Comparison of ENCODE assay signal across 9 mouse cellular contexts in the genomic region with DNA sequence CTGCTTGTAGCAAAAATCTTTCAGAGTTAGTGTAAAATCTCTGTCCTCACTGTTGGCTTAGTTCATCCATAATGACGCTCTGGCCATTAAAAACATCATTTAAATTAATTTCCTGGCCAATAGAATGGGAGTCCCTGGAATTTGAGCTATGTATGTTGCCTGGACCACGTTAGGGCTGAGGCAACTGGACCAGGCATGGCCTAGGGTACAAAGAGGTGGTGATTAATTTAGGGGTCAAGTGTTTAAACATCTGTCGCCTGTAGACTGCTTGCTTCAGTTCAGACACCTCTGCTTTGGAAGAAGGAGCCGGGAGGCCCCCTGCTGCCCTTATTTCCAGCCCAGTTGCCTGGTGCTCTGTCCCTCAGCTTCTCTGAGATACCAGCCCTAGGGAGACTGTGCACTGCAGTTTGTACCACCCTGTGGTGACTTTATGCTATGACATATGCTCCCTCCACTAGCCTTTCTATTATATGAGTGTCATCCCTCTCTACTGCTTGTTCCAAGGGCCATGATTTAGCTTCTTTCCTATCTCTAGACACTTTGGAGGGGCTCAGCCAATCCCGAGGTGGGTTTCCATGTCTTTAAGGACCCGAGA.
DNase-seq lines count a peak whose midpoint lies in the region; ATAC-seq and TF ChIP-seq lines count a peak whose summit lies in the region.
"Had no signal": no experiment of that assay in that cellular context is flagged by ENCODE, and none has a peak within 500 bp of the region (broad histone marks: within the 10 kb centered on the region; RNA-seq: fewer than 3 reads in every experiment).

No protein-coding gene starts in this region.

- intact Hi-C loops in heart, postnatal 10 days (cut with DNase I): no loop called here

- H3K4me3 ChIP-seq in C2C12 (ENCODE audit: insufficient read depth, poor library complexity, severe bottlenecking): no peak overlapping the region
- no peak overlapping the region for H3K4me3 ChIP-seq in limb, embryonic 12.5 days (replicated peaks)
- H3K4me3 ChIP-seq: stomach, embryonic 15.5 days had no signal

- H3K79me2 ChIP-seq in C2C12 (ENCODE audit: control insufficient read depth, insufficient read depth): no peaks in the 10 kb centered on the region

- no peak overlapping the region for H3K27ac ChIP-seq in limb, embryonic 12.5 days
- H3K27ac ChIP-seq: stomach, embryonic 15.5 days had no signal

- H3K4me2 ChIP-seq in limb, embryonic 12.5 days: no peak overlapping the region
- H3K4me2 ChIP-seq: stomach, embryonic 15.5 days had no signal

- 34% methylated on average over 6 of the region's 6 CpGs for WGBS in limb, embryonic 12.5 days

- no peaks in the 10 kb centered on the region for H3K36me3 ChIP-seq in C2C12 (ENCODE audit: control insufficient read depth, insufficient read depth)
- H3K36me3 ChIP-seq in limb, embryonic 12.5 days: no peaks in the 10 kb centered on the region
- H3K36me3 ChIP-seq: stomach, embryonic 15.5 days had no signal

- 0 out of 2 replicates have a peak, but pooled peaks have one; percentile 28 for ATAC-seq in limb, embryonic 12.5 days (ENCODE audit: insufficient number of reproducible peaks, insufficient read depth, low FRiP score, low TSS enrichment, low read depth)
- no peak for ATAC-seq in activated CD4-positive, CD25-positive, alpha-beta regulatory T cell, adult 4 months

- H3K4me1 ChIP-seq in limb, embryonic 12.5 days (replicated peaks): peaks cover 29% of the 10 kb centered on the region
- H3K4me1 ChIP-seq: stomach, embryonic 15.5 days had no signal

- no peaks in the 10 kb centered on the region for H3K27me3 ChIP-seq in C2C12 (ENCODE audit: control insufficient read depth, insufficient read depth, insufficient read length)
- 0 out of 2 replicates have a peak, but pooled peaks cover 13% of the 10 kb centered on the region for H3K27me3 ChIP-seq in limb, embryonic 12.5 days
- H3K27me3 ChIP-seq: stomach, embryonic 15.5 days had no signal

- TF ChIP-seq CTCF in C2C12 (IDR thresholded peaks at IDR 0.05; ENCODE audit: control insufficient read depth, insufficient read depth, insufficient read length): peak; percentile 11

- no peak overlapping the region for H3ac ChIP-seq in C2C12 (ENCODE audit: control insufficient read depth, insufficient read length, low read depth)

- H3K9me3 ChIP-seq in limb, embryonic 12.5 days: no peaks in the 10 kb centered on the region
- H3K9me3 ChIP-seq: stomach, embryonic 15.5 days had no signal

- no peaks in the 10 kb centered on the region for H3K79me3 ChIP-seq in C2C12 (ENCODE audit: low read depth)

- no peak overlapping the region for H3K9ac ChIP-seq in limb, embryonic 12.5 days (replicated peaks)
- H3K9ac ChIP-seq: stomach, embryonic 15.5 days had no signal

- peak; percentile 4 to 7 for DNase-seq in heart, postnatal 10 days
- no peak for DNase-seq in heart, adult 11 months
- peak; percentile 18 for DNase-seq in adipocyte (ENCODE audit: low spot score)
- no peak for DNase-seq in right cerebral cortex, postnatal 25 days
- no peak for DNase-seq in urinary bladder, postnatal 14 days (ENCODE audit: low spot score)

TF ChIP-seq in C2C12, 6 proteins besides CTCF, POLR2A, EP300 and RAD21:
- TF ChIP-seq MYOG (IDR thresholded peaks at IDR 0.05; ENCODE audit: control insufficient read depth, extremely low read depth, insufficient read length) (no peak), FOSL1 (IDR thresholded peaks at IDR 0.05; ENCODE audit: insufficient read depth, low read length, poor library complexity, severe bottlenecking) (no peak)
TF ChIP-seq in C2C12: peak in this region for 0.

Comparison
In these comparisons a context has a peak if more than half of its experiments do, and no peak if none do; other contexts are left out.
1. DNase-seq: peak in heart, postnatal 10 days (2 of 2) and adipocyte (single experiment); none in heart, adult 11 months (single experiment), right cerebral cortex, postnatal 25 days (single experiment) and urinary bladder, postnatal 14 days (single experiment).